Mouse (Mus musculus): ENCODE data around the gene C1qa. TPM values are rescaled to one million over a fixed set of nuclear protein-coding genes. Genes with fewer than 3 reads are reported as not detected.
A peak's percentile ranks its signal among the peaks of the same experiment; 100 is the strongest.

The C1qa gene
- polyA plus RNA-seq, 1 experiment = 239 TPM

DNA sequence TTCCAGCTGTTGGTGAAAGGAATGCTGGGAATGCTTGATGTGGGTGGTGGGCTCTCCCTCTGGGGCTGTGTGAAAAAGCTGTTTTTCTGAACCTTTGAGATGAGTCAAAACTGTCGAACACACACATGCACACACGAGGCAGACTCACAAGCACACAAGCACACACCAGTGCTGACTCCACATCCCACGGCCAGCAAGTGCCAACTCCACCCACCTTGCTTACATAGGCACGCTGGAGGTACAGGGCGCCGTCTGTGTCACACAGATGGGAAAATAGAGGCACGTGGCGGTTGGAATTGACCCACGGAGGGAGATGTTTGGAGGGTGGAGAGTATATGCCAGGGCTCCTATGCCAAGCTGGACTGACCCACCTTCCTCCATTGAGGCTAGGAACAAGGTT lies 13.2 kb upstream of the C1qa start:
- 32% methylated on average over 9 of the region's 9 CpGs for WGBS
- H3K4me1 ChIP-seq (ENCODE audit: control insufficient read depth, insufficient read depth, low read length) = no peaks in the 10 kb centered on the region; the same call in 1 of the 2 replicates
- no peak overlapping the region for H3K27ac ChIP-seq (ENCODE audit: control insufficient read depth, insufficient read depth, low read depth, low read length, poor library complexity)
- TF ChIP-seq POLR2A (IDR thresholded peaks at IDR 0.05; ENCODE audit: borderline replicate concordance, control insufficient read depth, low read depth, low read length) (no peak), CTCF (IDR thresholded peaks at IDR 0.05; ENCODE audit: control insufficient read depth, insufficient read depth, low read length) (no peak)
- H3K4me3 ChIP-seq (replicated peaks; ENCODE audit: control insufficient read depth, low read depth, low read length) = no peak overlapping the region

DNA sequence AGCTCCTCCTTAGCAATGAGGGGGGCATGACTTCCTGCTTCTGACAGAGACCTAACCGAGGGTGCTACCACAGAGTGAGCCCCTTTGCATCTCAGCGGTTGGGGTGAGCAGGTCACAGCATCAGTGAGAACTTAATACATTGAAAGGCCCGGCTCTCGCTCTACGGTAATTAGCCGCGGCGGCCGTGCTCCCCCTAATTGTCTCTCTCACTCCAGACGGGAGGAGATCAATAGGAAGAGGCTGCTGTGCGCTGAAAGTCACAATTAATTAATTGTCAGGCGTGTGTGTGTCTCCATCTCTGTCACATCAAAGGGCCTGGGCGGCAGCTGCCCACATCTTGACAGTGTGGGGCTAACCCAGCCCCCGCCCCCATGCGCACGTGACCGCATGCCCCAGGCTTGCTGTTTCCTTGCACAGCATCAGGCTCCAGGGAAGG lies 12.6 kb upstream of the C1qa start:
- TF ChIP-seq POLR2A (IDR thresholded peaks at IDR 0.05; ENCODE audit: borderline replicate concordance, control insufficient read depth, low read depth, low read length) = no peak
- no peak for TF ChIP-seq CTCF (IDR thresholded peaks at IDR 0.05; ENCODE audit: control insufficient read depth, insufficient read depth, low read length)
- no peaks in the 10 kb centered on the region; the same call in 1 of the 2 replicates for H3K4me1 ChIP-seq (ENCODE audit: control insufficient read depth, insufficient read depth, low read length)

DNA sequence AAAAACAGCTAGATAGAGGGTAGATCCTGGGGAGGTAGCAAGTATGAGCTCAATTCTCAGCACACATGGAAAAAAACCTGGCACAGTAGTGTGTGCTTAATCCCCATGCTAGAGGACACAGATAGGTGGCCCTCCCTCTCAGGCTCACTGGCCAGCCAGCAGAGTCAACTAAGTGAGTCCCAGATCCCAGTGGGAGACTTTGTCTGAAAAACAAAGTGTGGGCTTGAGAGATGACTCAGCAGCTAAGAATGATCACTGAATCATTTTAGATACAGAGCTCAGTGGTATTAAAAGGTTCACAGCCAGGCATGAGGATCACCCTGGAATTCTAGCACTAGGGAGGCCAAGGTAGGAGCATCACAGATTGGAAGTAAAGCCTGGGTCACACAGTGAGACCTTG lies 9.2 kb upstream of the C1qa start:
- no peaks in the 10 kb centered on the region; the same call in 1 of the 2 replicates for H3K4me1 ChIP-seq (ENCODE audit: control insufficient read depth, insufficient read depth, low read length)
- no peak overlapping the region for H3K27ac ChIP-seq (ENCODE audit: control insufficient read depth, insufficient read depth, low read depth, low read length, poor library complexity)
- H3K4me3 ChIP-seq (replicated peaks; ENCODE audit: control insufficient read depth, low read depth, low read length) = no peak overlapping the region
- TF ChIP-seq CTCF (IDR thresholded peaks at IDR 0.05; ENCODE audit: control insufficient read depth, insufficient read depth, low read length) (no peak), POLR2A (IDR thresholded peaks at IDR 0.05; ENCODE audit: borderline replicate concordance, control insufficient read depth, low read depth, low read length) (no peak)

More for the DNA sequence above, 12.6 kb upstream of the C1qa start:
- Histone ChIP-seq H3K27ac (ENCODE audit: control insufficient read depth, insufficient read depth, low read depth, low read length, poor library complexity) (no peak overlapping the region), H3K4me3 (replicated peaks; ENCODE audit: control insufficient read depth, low read depth, low read length) (no peak overlapping the region)
- WGBS = 7% methylated on average over 17 of the region's 17 CpGs

DNA sequence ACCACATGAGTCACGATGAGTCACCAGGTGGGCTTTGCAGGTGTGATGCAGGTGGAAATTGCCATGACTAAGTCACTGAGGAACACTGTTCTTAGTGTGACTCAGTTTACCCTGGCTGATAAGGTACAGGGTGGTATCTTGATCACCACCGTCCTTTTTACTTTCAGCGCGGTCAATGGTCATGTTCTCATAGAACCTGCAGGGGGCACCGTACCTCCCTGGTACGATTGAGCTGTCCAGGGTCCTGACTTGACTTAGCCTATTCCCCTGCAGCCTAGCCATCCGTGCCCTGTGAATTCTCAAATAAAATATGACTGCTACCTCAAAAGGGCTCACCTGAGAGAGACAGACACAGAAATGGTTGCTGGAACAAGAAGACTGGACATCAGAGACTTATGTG lies 8.4 kb upstream of the C1qa start:
- TF ChIP-seq CTCF (IDR thresholded peaks at IDR 0.05; ENCODE audit: control insufficient read depth, insufficient read depth, low read length) = peak; percentile 69; the same call in 1 of the 2 replicates
- TF ChIP-seq POLR2A (IDR thresholded peaks at IDR 0.05; ENCODE audit: borderline replicate concordance, control insufficient read depth, low read depth, low read length) = no peak
- H3K27ac ChIP-seq (ENCODE audit: control insufficient read depth, insufficient read depth, low read depth, low read length, poor library complexity) = no peak overlapping the region
- no peak overlapping the region for H3K4me3 ChIP-seq (replicated peaks; ENCODE audit: control insufficient read depth, low read depth, low read length)
- 12% methylated on average over 7 of the region's 7 CpGs for WGBS
- no peaks in the 10 kb centered on the region; the same call in 1 of the 2 replicates for H3K4me1 ChIP-seq (ENCODE audit: control insufficient read depth, insufficient read depth, low read length)

DNA sequence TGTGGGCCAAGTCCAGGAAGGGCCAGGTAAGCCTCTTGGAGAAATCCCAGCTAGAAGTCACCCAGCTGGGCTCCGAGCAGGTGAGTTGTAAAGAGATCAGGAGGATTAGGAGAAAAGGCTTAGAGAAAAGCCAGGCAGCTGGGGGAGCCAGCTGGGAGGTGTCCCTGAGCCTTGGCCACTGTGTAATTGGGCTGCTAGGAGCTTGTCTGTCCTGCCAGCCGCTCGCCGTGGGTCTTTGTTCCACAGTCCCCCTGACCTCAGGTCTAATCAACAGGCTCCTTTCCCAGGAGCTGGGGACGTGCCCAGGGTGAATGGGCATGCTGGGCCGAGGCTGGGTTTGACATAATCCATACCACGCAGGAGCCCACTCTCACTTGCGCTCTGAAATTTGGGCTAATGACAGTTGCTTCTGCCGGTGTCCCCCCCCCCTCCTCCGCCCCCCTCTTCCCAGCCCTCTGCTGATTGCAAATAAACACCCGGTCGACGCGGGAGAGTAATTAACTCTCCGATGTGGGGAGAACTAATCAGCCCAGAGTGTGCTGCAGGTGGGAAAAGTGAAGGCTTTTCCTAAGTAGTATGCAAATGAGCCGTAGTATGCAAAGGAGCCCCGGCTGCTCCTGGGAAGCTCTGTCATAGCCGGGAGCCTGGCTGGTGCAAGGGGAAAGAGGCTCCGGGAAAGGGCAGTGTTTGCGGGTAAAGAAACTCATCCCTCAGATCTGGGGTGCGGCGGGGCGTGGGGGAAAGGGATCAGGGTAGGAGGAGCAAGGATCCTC lies 6.3 kb upstream of the C1qa start:
- TF ChIP-seq CTCF (IDR thresholded peaks at IDR 0.05; ENCODE audit: control insufficient read depth, insufficient read depth, low read length) = no peak
- TF ChIP-seq POLR2A (IDR thresholded peaks at IDR 0.05; ENCODE audit: borderline replicate concordance, control insufficient read depth, low read depth, low read length) = no peak
- no peak overlapping the region for H3K27ac ChIP-seq (ENCODE audit: control insufficient read depth, insufficient read depth, low read depth, low read length, poor library complexity)
- no peak overlapping the region for H3K4me3 ChIP-seq (replicated peaks; ENCODE audit: control insufficient read depth, low read depth, low read length)
- WGBS = 5% methylated on average over 23 of the region's 23 CpGs
- H3K4me1 ChIP-seq (ENCODE audit: control insufficient read depth, insufficient read depth, low read length) = no peaks in the 10 kb centered on the region

DNA sequence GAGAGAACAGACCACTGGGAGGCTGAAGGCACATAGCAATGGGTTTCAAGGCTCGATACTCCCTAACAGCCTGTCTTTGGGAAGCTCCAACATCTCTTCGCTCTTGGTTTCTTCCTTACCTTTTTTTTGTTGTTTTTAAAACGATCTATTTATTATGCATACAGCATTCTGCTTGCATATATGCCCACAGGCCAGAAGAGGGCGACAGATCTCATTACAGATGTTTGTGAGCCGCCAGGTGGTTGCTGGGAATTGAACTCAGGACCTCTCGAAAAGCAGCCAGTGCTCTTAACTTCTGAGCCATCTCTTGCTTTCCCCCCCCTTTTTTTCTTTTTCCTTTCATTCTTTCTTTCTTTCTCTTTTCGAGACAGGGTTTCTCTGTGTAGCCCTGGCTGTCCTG lies 551 bp upstream of the C1qa start:
- no peaks in the 10 kb centered on the region for H3K4me1 ChIP-seq (ENCODE audit: control insufficient read depth, insufficient read depth, low read length)
- no peak overlapping the region for H3K27ac ChIP-seq (ENCODE audit: control insufficient read depth, insufficient read depth, low read depth, low read length, poor library complexity)
- H3K4me3 ChIP-seq (replicated peaks; ENCODE audit: control insufficient read depth, low read depth, low read length) = no peak overlapping the region
- 0 out of 2 replicates have a peak, but pooled peaks have one; percentile 23 for TF ChIP-seq CTCF (IDR thresholded peaks at IDR 0.05; ENCODE audit: control insufficient read depth, insufficient read depth, low read length)
- TF ChIP-seq POLR2A (IDR thresholded peaks at IDR 0.05; ENCODE audit: borderline replicate concordance, control insufficient read depth, low read depth, low read length) = no peak
- WGBS = 55% methylated on average over 7 of the region's 7 CpGs

DNA sequence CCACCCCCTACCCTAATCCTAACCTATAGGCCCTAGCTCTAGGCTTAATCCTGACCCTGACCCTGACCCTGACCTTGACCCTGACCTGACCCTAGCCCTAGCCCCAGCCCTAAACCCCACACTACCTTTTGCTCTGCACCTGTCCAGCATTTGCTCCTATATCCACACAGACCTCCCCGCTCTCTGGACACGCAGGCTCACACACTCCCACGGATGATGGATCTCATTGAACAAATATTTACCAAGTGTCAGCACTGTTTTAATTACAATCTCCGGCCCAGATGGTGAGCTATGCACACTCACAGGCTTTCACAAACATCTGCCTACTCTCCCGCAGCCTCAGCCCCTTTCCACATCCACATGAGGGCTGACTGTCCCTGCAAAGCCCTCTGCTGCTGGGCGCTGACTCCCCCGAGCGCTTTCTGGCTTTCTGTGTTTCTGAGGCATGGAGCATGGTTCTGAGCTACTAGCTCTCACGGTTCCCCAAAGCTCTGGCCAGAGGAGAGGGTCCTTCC lies 462 bp downstream of the C1qa start:
- Histone ChIP-seq H3K4me3 (replicated peaks; ENCODE audit: control insufficient read depth, low read depth, low read length) (no peak overlapping the region), H3K4me1 (ENCODE audit: control insufficient read depth, insufficient read depth, low read length) (no peaks in the 10 kb centered on the region), H3K27ac (ENCODE audit: control insufficient read depth, insufficient read depth, low read depth, low read length, poor library complexity) (0 out of 2 replicates have a peak overlapping the region, but pooled peaks have one; percentile 28)
- no peak for TF ChIP-seq POLR2A (IDR thresholded peaks at IDR 0.05; ENCODE audit: borderline replicate concordance, control insufficient read depth, low read depth, low read length)
- no peak for TF ChIP-seq CTCF (IDR thresholded peaks at IDR 0.05; ENCODE audit: control insufficient read depth, insufficient read depth, low read length)
- WGBS = 71% methylated on average over 9 of the region's 9 CpGs

DNA sequence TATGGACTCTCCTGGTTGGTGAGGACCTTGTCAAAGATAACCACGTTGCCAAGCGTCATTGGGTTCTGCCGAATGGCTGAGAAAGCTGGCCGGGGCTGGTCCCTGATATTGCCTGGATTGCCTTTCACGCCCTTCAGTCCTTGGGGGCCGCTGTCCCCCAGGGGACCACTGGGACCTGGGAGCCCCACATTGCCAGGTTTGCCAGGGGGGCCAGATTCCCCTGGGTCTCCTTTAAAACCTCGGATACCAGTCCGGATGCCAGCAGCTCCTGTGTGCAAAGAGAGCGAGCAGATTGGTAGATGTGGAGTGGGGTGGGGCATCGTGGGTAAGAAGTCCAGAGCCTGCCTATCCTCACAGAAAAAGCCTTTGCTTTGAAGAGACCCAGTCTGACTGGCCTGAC lies 2.1 kb downstream of the C1qa start:
- H3K4me1 ChIP-seq (ENCODE audit: control insufficient read depth, insufficient read depth, low read length) = no peaks in the 10 kb centered on the region
- no peak overlapping the region for H3K4me3 ChIP-seq (replicated peaks; ENCODE audit: control insufficient read depth, low read depth, low read length)
- TF ChIP-seq POLR2A (IDR thresholded peaks at IDR 0.05; ENCODE audit: borderline replicate concordance, control insufficient read depth, low read depth, low read length) (no peak), CTCF (IDR thresholded peaks at IDR 0.05; ENCODE audit: control insufficient read depth, insufficient read depth, low read length) (no peak)
- H3K27ac ChIP-seq (ENCODE audit: control insufficient read depth, insufficient read depth, low read depth, low read length, poor library complexity) = no peak overlapping the region
- 31% methylated on average over 10 of the region's 10 CpGs for WGBS
